Mouse (Mus musculus) myocyte (in vitro differentiated cells): ENCODE measurements around the gene Xbp1. TPM values are rescaled to one million over a fixed set of nuclear protein-coding genes. Genes with fewer than 3 reads are reported as not detected.

Experiments used
- H3K27me3 ChIP-seq: one replicate; pipeline ENCODE4 v1.6.1; 2011; ENCODE audit not compliant: control insufficient read depth, insufficient read depth, insufficient read length
- H3K36me3 ChIP-seq: one replicate; pipeline ENCODE4 v1.6.1; 2011; ENCODE audit not compliant: control insufficient read depth, insufficient read depth
- H3K4me2 ChIP-seq: one replicate; pipeline ENCODE4 v1.6.1; 2011; ENCODE audit warnings: low read depth, control low read depth
- H3K4me3 ChIP-seq: one replicate; pipeline ENCODE4 v1.5.1; 2011; ENCODE audit warnings: mild to moderate bottlenecking, control low read depth, moderate library complexity
- H3K79me2 ChIP-seq: one replicate; pipeline ENCODE4 v1.6.1; 2011; ENCODE audit not compliant: control insufficient read depth, insufficient read depth
- H3ac ChIP-seq: one replicate; pipeline ENCODE4 v1.6.1; 2011; ENCODE audit not compliant: control insufficient read depth, insufficient read length
- CEBPB ChIP-seq: IDR thresholded peaks from 2 replicates; pipeline ENCODE4 v1.6.1; 2011; ENCODE audit warnings: mild to moderate bottlenecking, moderate library complexity; ENCODE audit not compliant: poor library complexity, insufficient read depth, severe bottlenecking
- E2F4 ChIP-seq: IDR thresholded peaks from one replicate; pipeline ENCODE4 v1.6.1; 2011; ENCODE audit warnings: mild to moderate bottlenecking, control low read depth, moderate library complexity; ENCODE audit not compliant: insufficient read depth
- MAX ChIP-seq: IDR thresholded peaks from one replicate; pipeline ENCODE4 v1.6.1; 2011; ENCODE audit warnings: low read depth, mild to moderate bottlenecking, control low read depth
- MYOD1 ChIP-seq, 3 experiments: IDR thresholded peaks; one replicate each; pipeline ENCODE4 v1.6.1; 2011; ENCODE audit warnings: control low read depth in 2 of 3, low read depth in 2 of 3, mild to moderate bottlenecking in 2 of 3, moderate library complexity in 1 of 3; ENCODE audit not compliant: insufficient read length in 2 of 3, control insufficient read depth in 1 of 3
- MYOG ChIP-seq, 3 experiments: IDR thresholded peaks; one replicate each; pipeline ENCODE4 v1.6.1; 2011; ENCODE audit warnings: control low read depth in 2 of 3, low read depth in 2 of 3, mild to moderate bottlenecking in 2 of 3; ENCODE audit not compliant: insufficient read length in 2 of 3, control insufficient read depth in 1 of 3, insufficient read depth in 1 of 3
- POLR2A ChIP-seq: IDR thresholded peaks from one replicate; pipeline ENCODE4 v1.6.1; 2011; ENCODE audit warnings: low read depth, mild to moderate bottlenecking, control low read depth, moderate library complexity; ENCODE audit not compliant: insufficient read length
- POLR2AphosphoS2 ChIP-seq: IDR thresholded peaks from one replicate; pipeline ENCODE4 v1.6.1; 2011; ENCODE audit warnings: low read depth, control low read depth; ENCODE audit not compliant: insufficient read length
- REST ChIP-seq: IDR thresholded peaks from one replicate; pipeline ENCODE4 v1.6.1; 2011; ENCODE audit warnings: mild to moderate bottlenecking, control low read depth, moderate library complexity; ENCODE audit not compliant: insufficient read depth, insufficient read length
- SRF ChIP-seq: IDR thresholded peaks from one replicate; pipeline ENCODE4 v1.6.1; 2011; ENCODE audit warnings: low read depth; ENCODE audit not compliant: control insufficient read depth, insufficient read length
- TCF12 ChIP-seq: IDR thresholded peaks from one replicate; pipeline ENCODE4 v1.6.1; 2011; ENCODE audit warnings: mild to moderate bottlenecking, control low read depth; ENCODE audit not compliant: poor library complexity, insufficient read depth, severe bottlenecking
- TCF3 ChIP-seq: IDR thresholded peaks from one replicate; pipeline ENCODE4 v1.6.1; 2011; ENCODE audit warnings: low read depth, control low read depth; ENCODE audit not compliant: insufficient read length
- USF1 ChIP-seq: IDR thresholded peaks from one replicate; pipeline ENCODE4 v1.6.1; 2011; ENCODE audit warnings: low read depth, mild to moderate bottlenecking, control low read depth, moderate library complexity
- polyA plus RNA-seq: library from polyadenylated mRNA; unstranded; fragments of >200 nt; fragmentation: generic; extraction: Trizol; gene quantifications from one replicate; pipeline ENCODE4 v1.2.1, GENCODE M21; 2012; ENCODE audit warnings: missing spikeins

Gene Xbp1
- polyA plus RNA-seq, 1 experiment, result 102 TPM

- H3K4me3 ChIP-seq, result peak overlapping the region; percentile 75
Measured at GRCm38 (mm10) chr11:5522798-5523415, 2.4 kb downstream of the Xbp1 start.

GRCm38 (mm10) chr11:5525418-5525817, 5.0 kb downstream of the Xbp1 start:
- H3ac ChIP-seq, result no peak overlapping the region
- H3K79me2 ChIP-seq, result peaks cover 29% of the 10 kb centered on the region
- no peaks in the 10 kb centered on the region for H3K27me3 ChIP-seq
- H3K36me3 ChIP-seq, result peaks cover 53% of the 10 kb centered on the region
- H3K4me2 ChIP-seq, result no peak overlapping the region
- TF ChIP-seq TCF3, result no peak
- no peak for TF ChIP-seq MAX
- TF ChIP-seq POLR2AphosphoS2, result peak; percentile 50
- no peak for TF ChIP-seq POLR2A
- no peak for TF ChIP-seq USF1
- H3K4me3 ChIP-seq, result no peak overlapping the region

More at GRCm38 (mm10) chr11:5522798-5523415, 2.4 kb downstream of the Xbp1 start:
- Histone ChIP-seq H3K36me3 (peaks cover 48% of the 10 kb centered on the region), H3ac (no peak overlapping the region), H3K4me2 (peak overlapping the region; percentile 93), H3K27me3 (no peaks in the 10 kb centered on the region), H3K79me2 (peaks cover 29% of the 10 kb centered on the region)
- TF ChIP-seq MYOG (IDR thresholded peaks at IDR 0.05; ENCODE audit: control insufficient read depth in 1 of 3, insufficient read depth in 1 of 3, insufficient read length in 2 of 3, low read depth in 2 of 3) (no peak), MYOD1 (IDR thresholded peaks at IDR 0.05; ENCODE audit: control insufficient read depth in 1 of 3, insufficient read length in 2 of 3, low read depth in 2 of 3) (no peak), MAX (no peak), POLR2AphosphoS2 (no peak), POLR2A (no peak), E2F4 (no peak), REST (no peak), CEBPB (no peak)

GRCm38 (mm10) chr11:5526573-5527439, 6.3 kb downstream of the Xbp1 start:
- TF ChIP-seq USF1 (no peak), POLR2AphosphoS2 (peak; percentile 98), POLR2A (peak; percentile 37)
- Histone ChIP-seq H3K79me2 (peaks cover 23% of the 10 kb centered on the region), H3K4me3 (no peak overlapping the region), H3K4me2 (no peak overlapping the region), H3K36me3 (peaks cover 67% of the 10 kb centered on the region), H3K27me3 (no peaks in the 10 kb centered on the region), H3ac (no peak overlapping the region)

DNA sequence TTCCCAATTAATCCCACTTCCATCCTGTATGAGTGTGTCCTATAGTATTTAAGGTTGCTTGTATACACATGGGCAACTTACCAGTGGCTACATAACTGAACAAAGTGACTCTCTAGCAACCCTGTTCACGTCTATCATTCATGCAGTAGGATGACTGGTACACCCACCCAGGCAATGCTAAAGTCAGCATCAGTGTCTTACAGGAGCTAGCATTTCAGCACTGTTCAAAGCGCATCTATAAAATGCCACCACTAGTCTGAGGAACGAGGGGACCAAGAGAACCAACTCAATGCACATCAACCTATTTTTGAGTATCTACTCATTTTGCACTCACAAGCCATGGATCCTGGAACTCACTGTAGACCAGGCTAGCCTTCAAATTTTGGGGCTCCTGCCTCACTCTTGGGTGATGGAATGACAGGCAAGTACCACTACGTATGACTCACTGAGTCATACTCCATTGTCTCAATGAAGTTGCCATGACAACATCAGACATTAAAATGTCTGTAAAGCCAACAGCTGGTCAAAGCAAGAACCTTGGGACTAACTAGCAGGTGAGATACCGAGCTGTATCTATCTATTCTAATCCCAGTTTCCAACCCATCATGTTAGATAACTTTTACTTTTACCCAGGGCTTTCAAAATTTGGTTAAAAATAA, 7.5 kb downstream of the Xbp1 start:
- Histone ChIP-seq H3K27me3 (no peaks in the 10 kb centered on the region), H3K4me2 (no peak overlapping the region), H3K79me2 (peaks cover 12% of the 10 kb centered on the region), H3K4me3 (no peak overlapping the region), H3K36me3 (peaks cover 67% of the 10 kb centered on the region), H3ac (no peak overlapping the region)
- TF ChIP-seq POLR2A (no peak), E2F4 (no peak), MAX (no peak), TCF3 (no peak), POLR2AphosphoS2 (peak; percentile 81), SRF (no peak), USF1 (no peak), TCF12 (no peak), MYOG (IDR thresholded peaks at IDR 0.05; ENCODE audit: control insufficient read depth in 1 of 3, insufficient read depth in 1 of 3, insufficient read length in 2 of 3, low read depth in 2 of 3) (no peak), MYOD1 (IDR thresholded peaks at IDR 0.05; ENCODE audit: control insufficient read depth in 1 of 3, insufficient read length in 2 of 3, low read depth in 2 of 3) (peak in 2 of 3 experiments; percentile 2 to 27), REST (no peak), CEBPB (peak; percentile 21; the same call in 1 of the 2 replicates)

GRCm38 (mm10) chr11:5528841-5529240, 8.4 kb downstream of the Xbp1 start:
- H3K4me3 ChIP-seq, result no peak overlapping the region
- TF ChIP-seq SRF, result no peak
- TF ChIP-seq POLR2AphosphoS2, result no peak
- no peak for TF ChIP-seq TCF3
- no peak for TF ChIP-seq MYOG (IDR thresholded peaks at IDR 0.05; ENCODE audit: control insufficient read depth in 1 of 3, insufficient read depth in 1 of 3, insufficient read length in 2 of 3, low read depth in 2 of 3)
- no peak for TF ChIP-seq CEBPB
- TF ChIP-seq POLR2A, result no peak
- TF ChIP-seq USF1, result no peak
- TF ChIP-seq E2F4, result no peak
- no peak for TF ChIP-seq TCF12
- TF ChIP-seq MAX, result no peak
- TF ChIP-seq REST, result no peak
- no peak for TF ChIP-seq MYOD1 (IDR thresholded peaks at IDR 0.05; ENCODE audit: control insufficient read depth in 1 of 3, insufficient read length in 2 of 3, low read depth in 2 of 3)
- H3K79me2 ChIP-seq, result peaks cover 4% of the 10 kb centered on the region
- H3ac ChIP-seq, result no peak overlapping the region
- H3K4me2 ChIP-seq, result no peak overlapping the region
- peaks cover 64% of the 10 kb centered on the region for H3K36me3 ChIP-seq
- no peaks in the 10 kb centered on the region for H3K27me3 ChIP-seq
